Mouse (Mus musculus): ENCODE results near the gene Acsl3. TPM values are rescaled to one million over a fixed set of nuclear protein-coding genes. Genes with fewer than 3 reads are reported as not detected.

The Acsl3 gene
- total RNA-seq, 1 experiment: 76.4 TPM

- no peak for DNase-seq (ENCODE audit: low read depth, low spot score)
- in situ Hi-C loops (cut with MboI; ENCODE audit: low sequenced_read_pairs in 2 of 2, unreplicated experiment in 2 of 2): no loop called here
- no peak overlapping the region for H3K4me3 ChIP-seq (ENCODE audit: insufficient read depth in 1 of 2, low read depth in 1 of 2, low read length in 2 of 2, poor library complexity in 1 of 2, severe bottlenecking in 1 of 2)
- no peaks in the 10 kb centered on the region for H3K9me3 ChIP-seq (ENCODE audit: control insufficient read depth, insufficient read depth, low read depth, low read length)
- no peak overlapping the region for H3K9ac ChIP-seq (ENCODE audit: insufficient read depth, low read depth, low read length, poor library complexity, severe bottlenecking)
- no peaks in the 10 kb centered on the region for H3K4me1 ChIP-seq (ENCODE audit: control insufficient read depth in 2 of 2, insufficient read depth in 2 of 2, low read length in 2 of 2, poor library complexity in 1 of 2)
- TF ChIP-seq ZC3H11A (IDR thresholded peaks at IDR 0.05; ENCODE audit: borderline replicate concordance, low read depth, low read length) (no peak), CHD2 (IDR thresholded peaks at IDR 0.05; ENCODE audit: low read depth, low read length) (no peak), MAFK (IDR thresholded peaks at IDR 0.05; ENCODE audit: insufficient read depth, low read depth, low read length) (no peak), HCFC1 (IDR thresholded peaks at IDR 0.05; ENCODE audit: borderline replicate concordance, insufficient read depth, low read length) (no peak), ZNF384 (IDR thresholded peaks at IDR 0.05; ENCODE audit: low read depth, low read length) (no peak)
- H3K27ac ChIP-seq (ENCODE audit: insufficient read depth, low read depth, low read length, poor library complexity, severe bottlenecking): no peak overlapping the region
- peaks cover 31% of the 10 kb centered on the region for H3K36me3 ChIP-seq (ENCODE audit: control insufficient read depth, insufficient read depth, low read length, poor library complexity, severe bottlenecking)
Measured at GRCm38 (mm10) chr1:78694503-78695258, 37.1 kb downstream of the Acsl3 start.

GRCm38 (mm10) chr1:78696305-78696704 is 38.7 kb downstream of the Acsl3 start:
- TF ChIP-seq MAFK (IDR thresholded peaks at IDR 0.05; ENCODE audit: insufficient read depth, low read depth, low read length) (no peak), ZC3H11A (IDR thresholded peaks at IDR 0.05; ENCODE audit: borderline replicate concordance, low read depth, low read length) (no peak), CHD2 (IDR thresholded peaks at IDR 0.05; ENCODE audit: low read depth, low read length) (no peak), HCFC1 (IDR thresholded peaks at IDR 0.05; ENCODE audit: borderline replicate concordance, insufficient read depth, low read length) (no peak), ZNF384 (IDR thresholded peaks at IDR 0.05; ENCODE audit: low read depth, low read length) (no peak)
- Histone ChIP-seq H3K9me3 (ENCODE audit: control insufficient read depth, insufficient read depth, low read depth, low read length) (no peaks in the 10 kb centered on the region), H3K36me3 (ENCODE audit: control insufficient read depth, insufficient read depth, low read length, poor library complexity, severe bottlenecking) (peaks cover 31% of the 10 kb centered on the region), H3K9ac (ENCODE audit: insufficient read depth, low read depth, low read length, poor library complexity, severe bottlenecking) (no peak overlapping the region), H3K27ac (ENCODE audit: insufficient read depth, low read depth, low read length, poor library complexity, severe bottlenecking) (no peak overlapping the region), H3K4me1 (ENCODE audit: control insufficient read depth in 2 of 2, insufficient read depth in 2 of 2, low read length in 2 of 2, poor library complexity in 1 of 2) (no peaks in the 10 kb centered on the region), H3K4me3 (ENCODE audit: insufficient read depth in 1 of 2, low read depth in 1 of 2, low read length in 2 of 2, poor library complexity in 1 of 2, severe bottlenecking in 1 of 2) (no peak overlapping the region)
- in situ Hi-C loops (cut with MboI; ENCODE audit: low sequenced_read_pairs in 2 of 2, unreplicated experiment in 2 of 2): no loop called here
- no peak for DNase-seq (ENCODE audit: low read depth, low spot score)

- no peak for DNase-seq (ENCODE audit: low read depth, low spot score)
- Histone ChIP-seq H3K36me3 (ENCODE audit: control insufficient read depth, insufficient read depth, low read length, poor library complexity, severe bottlenecking) (peaks cover 32% of the 10 kb centered on the region), H3K4me3 (ENCODE audit: insufficient read depth in 1 of 2, low read depth in 1 of 2, low read length in 2 of 2, poor library complexity in 1 of 2, severe bottlenecking in 1 of 2) (no peak overlapping the region)
Measured at GRCm38 (mm10) chr1:78696903-78697302, 39.3 kb downstream of the Acsl3 start.

DNA sequence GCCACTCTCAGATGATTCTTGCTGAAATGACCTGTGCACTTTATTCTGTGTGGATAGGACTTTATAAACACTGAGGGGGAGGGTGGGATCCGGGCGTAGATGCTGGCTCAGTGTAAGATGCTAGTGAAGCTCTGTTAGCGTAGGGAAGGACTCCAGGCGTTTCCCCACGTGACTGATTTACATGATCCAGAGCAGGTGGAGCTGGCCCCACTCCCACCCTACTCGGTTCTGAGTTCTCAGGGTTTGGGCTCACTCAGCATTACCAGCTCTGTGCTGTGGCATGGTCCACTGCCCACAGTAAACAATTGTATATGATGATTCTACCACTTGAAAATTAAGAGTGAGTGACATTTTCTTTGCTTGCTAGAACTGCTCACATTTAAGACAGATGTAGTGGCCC is 40.5 kb downstream of the Acsl3 start:
- in situ Hi-C loops (cut with MboI; ENCODE audit: low sequenced_read_pairs in 2 of 2, unreplicated experiment in 2 of 2): no loop called here
- Histone ChIP-seq H3K4me1 (ENCODE audit: control insufficient read depth in 2 of 2, insufficient read depth in 2 of 2, low read length in 2 of 2, poor library complexity in 1 of 2) (no peaks in the 10 kb centered on the region), H3K9ac (ENCODE audit: insufficient read depth, low read depth, low read length, poor library complexity, severe bottlenecking) (no peak overlapping the region), H3K9me3 (ENCODE audit: control insufficient read depth, insufficient read depth, low read depth, low read length) (no peaks in the 10 kb centered on the region), H3K4me3 (ENCODE audit: insufficient read depth in 1 of 2, low read depth in 1 of 2, low read length in 2 of 2, poor library complexity in 1 of 2, severe bottlenecking in 1 of 2) (no peak overlapping the region), H3K36me3 (ENCODE audit: control insufficient read depth, insufficient read depth, low read length, poor library complexity, severe bottlenecking) (peaks cover 39% of the 10 kb centered on the region), H3K27ac (ENCODE audit: insufficient read depth, low read depth, low read length, poor library complexity, severe bottlenecking) (no peak overlapping the region)
- TF ChIP-seq ZC3H11A (IDR thresholded peaks at IDR 0.05; ENCODE audit: borderline replicate concordance, low read depth, low read length) (no peak), MAFK (IDR thresholded peaks at IDR 0.05; ENCODE audit: insufficient read depth, low read depth, low read length) (no peak), HCFC1 (IDR thresholded peaks at IDR 0.05; ENCODE audit: borderline replicate concordance, insufficient read depth, low read length) (no peak), ZNF384 (IDR thresholded peaks at IDR 0.05; ENCODE audit: low read depth, low read length) (no peak), CHD2 (IDR thresholded peaks at IDR 0.05; ENCODE audit: low read depth, low read length) (no peak)
- DNase-seq (ENCODE audit: low read depth, low spot score): no peak

More at GRCm38 (mm10) chr1:78696903-78697302, 39.3 kb downstream of the Acsl3 start:
- in situ Hi-C loops (cut with MboI; ENCODE audit: low sequenced_read_pairs in 2 of 2, unreplicated experiment in 2 of 2): no loop called here
- H3K4me1 ChIP-seq (ENCODE audit: control insufficient read depth in 2 of 2, insufficient read depth in 2 of 2, low read length in 2 of 2, poor library complexity in 1 of 2): no peaks in the 10 kb centered on the region
- no peak for TF ChIP-seq ZC3H11A (IDR thresholded peaks at IDR 0.05; ENCODE audit: borderline replicate concordance, low read depth, low read length)
- no peak for TF ChIP-seq CHD2 (IDR thresholded peaks at IDR 0.05; ENCODE audit: low read depth, low read length)
- no peak for TF ChIP-seq MAFK (IDR thresholded peaks at IDR 0.05; ENCODE audit: insufficient read depth, low read depth, low read length)
- TF ChIP-seq HCFC1 (IDR thresholded peaks at IDR 0.05; ENCODE audit: borderline replicate concordance, insufficient read depth, low read length): no peak
- TF ChIP-seq ZNF384 (IDR thresholded peaks at IDR 0.05; ENCODE audit: low read depth, low read length): no peak
- H3K9ac ChIP-seq (ENCODE audit: insufficient read depth, low read depth, low read length, poor library complexity, severe bottlenecking): no peak overlapping the region
- H3K9me3 ChIP-seq (ENCODE audit: control insufficient read depth, insufficient read depth, low read depth, low read length): no peaks in the 10 kb centered on the region
- H3K27ac ChIP-seq (ENCODE audit: insufficient read depth, low read depth, low read length, poor library complexity, severe bottlenecking): no peak overlapping the region
